Comparison of ENCODE assay signal across 13 mouse cellular contexts in genomic region chrX:41969341-41969740, GRCm38 (mm10). TPM values are rescaled to one million over a fixed set of nuclear protein-coding genes. Genes with fewer than 3 reads are reported as not detected.
A peak's percentile ranks its signal among the peaks of the same experiment; 100 is the strongest.
DNase-seq lines count a peak whose midpoint lies in the region.
"Had no signal": no experiment of that assay in that cellular context is flagged by ENCODE, and none has a peak within 500 bp of the region (broad histone marks: within the 10 kb centered on the region; RNA-seq: fewer than 3 reads in every experiment).

No protein-coding gene starts in this region.

- peak; percentile 14 for DNase-seq in kidney, adult 9 months
- DNase-seq in kidney, adult 18-20 months: no peak
- DNase-seq in 3T3-L1 (ENCODE audit: low read depth, low spot score): peak; percentile 51
- DNase-seq in Muller cell, postnatal 12 days (ENCODE audit: inconsistent ontology term): peak; percentile 43
- DNase-seq in fat pad, adult 2 months (ENCODE audit: extremely low read depth, low read depth, low spot score): peak; percentile 66
- no peak for DNase-seq in left cerebral cortex, postnatal 4 days
- no peak for DNase-seq in embryo, embryonic 10 days (ENCODE audit: low spot score)
- DNase-seq: cerebellum, adult 11 months; cerebellum, postnatal 14 days; gastrocnemius, postnatal 10 days; lung, embryonic 14.5 days; spleen, adult 18-20 months; thymus, adult 2 months had no signal

- intact Hi-C loops in left cerebral cortex, postnatal 4 days (cut with DNase I): no loop called here

RNA-seq across cellular contexts. Expression of gene Thoc2, which starts 48.9 kb away (rescaled TPM):
- total RNA-seq in left cerebral cortex, postnatal 4 days (2021): 10 to 100 TPM; 70.9 to 79.1 TPM

Comparison
In these comparisons a context has a peak if more than half of its experiments do, and no peak if none do; other contexts are left out.
1. DNase-seq: peak in kidney, adult 9 months (single experiment), 3T3-L1 (single experiment), Muller cell, postnatal 12 days (single experiment) and fat pad, adult 2 months (single experiment); none in kidney, adult 18-20 months (single experiment), left cerebral cortex, postnatal 4 days (single experiment) and embryo, embryonic 10 days (single experiment).